Mouse (Mus musculus) layer of hippocampus, adult 8-10 months (tissue): ENCODE results near the gene Mpig6b. TPM values are rescaled to one million over a fixed set of nuclear protein-coding genes. Genes with fewer than 3 reads are reported as not detected.

Experiments used
- DNase-seq, 2 experiments: peaks; one replicate each; pipeline ENCODE4 v3.0.0; 2022; ENCODE audit warnings: low spot score in 2 of 2
- total RNA-seq, 4 experiments: library from RNA; stranded (reverse); gene quantifications; 2 replicates each; pipeline ENCODE4 v1.2.4; 2022

Mpig6b gene
- total RNA-seq, 4 experiments from 2014 or later: 0.48 TPM; not detected in 3

GRCm38 (mm10) chr17:35060071-35060470 is 5.9 kb downstream of the Mpig6b start:
- DNase-seq: no peak

DNA sequence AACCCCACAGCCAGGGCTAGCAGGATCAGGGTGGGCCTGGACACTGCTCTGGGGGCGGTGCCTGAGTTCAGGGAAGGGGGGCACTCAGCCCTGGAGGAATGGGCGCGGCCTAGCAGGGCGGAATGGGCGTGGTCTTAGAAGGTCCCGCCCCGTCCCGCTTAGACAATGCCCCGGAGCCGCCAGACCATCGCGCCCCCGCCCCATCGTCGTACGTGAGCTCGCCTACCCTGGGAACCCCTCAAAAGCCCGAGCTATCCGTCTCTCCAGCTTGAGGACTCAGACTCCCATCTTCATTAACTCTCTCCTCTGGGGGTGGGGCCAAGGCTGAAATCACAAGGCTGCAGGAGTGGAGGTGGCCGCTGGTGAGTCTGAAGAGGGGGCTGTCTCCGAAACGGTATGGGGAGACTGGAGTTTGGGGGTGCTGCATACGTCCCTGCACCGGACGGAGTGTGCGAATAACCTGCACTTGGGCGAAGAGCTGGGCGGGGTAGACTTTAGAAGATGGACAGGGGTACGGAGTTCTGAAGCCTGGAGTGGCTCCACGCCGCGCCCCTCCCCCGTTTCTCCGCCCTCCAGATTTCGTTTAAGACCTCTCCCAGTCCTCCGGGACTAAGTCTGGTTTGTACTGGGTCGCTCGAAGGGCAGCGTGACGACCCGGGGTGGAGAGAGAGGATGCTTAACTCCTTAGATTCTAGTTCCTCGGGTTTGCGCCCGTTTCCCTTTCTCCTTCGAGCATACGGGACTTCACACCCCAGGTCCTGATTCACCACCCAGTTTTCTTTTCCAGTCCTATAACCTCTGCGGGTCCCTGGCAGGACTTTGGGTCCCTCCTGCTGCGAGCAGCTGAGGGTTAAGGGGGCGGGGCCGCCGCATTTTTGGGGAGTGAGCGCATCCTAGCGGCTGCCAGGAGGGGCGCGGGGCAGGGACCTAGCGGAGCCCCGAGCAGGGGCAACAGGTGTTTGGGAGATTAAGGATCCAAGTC is 6.8 kb downstream of the Mpig6b start, which contains the start of gene Ddah2:
TSS of gene Ddah2 (plus strand) at position 125 of the 982 bp plus-strand sequence.
- peak; percentile 47 to 61 for DNase-seq

DNA sequence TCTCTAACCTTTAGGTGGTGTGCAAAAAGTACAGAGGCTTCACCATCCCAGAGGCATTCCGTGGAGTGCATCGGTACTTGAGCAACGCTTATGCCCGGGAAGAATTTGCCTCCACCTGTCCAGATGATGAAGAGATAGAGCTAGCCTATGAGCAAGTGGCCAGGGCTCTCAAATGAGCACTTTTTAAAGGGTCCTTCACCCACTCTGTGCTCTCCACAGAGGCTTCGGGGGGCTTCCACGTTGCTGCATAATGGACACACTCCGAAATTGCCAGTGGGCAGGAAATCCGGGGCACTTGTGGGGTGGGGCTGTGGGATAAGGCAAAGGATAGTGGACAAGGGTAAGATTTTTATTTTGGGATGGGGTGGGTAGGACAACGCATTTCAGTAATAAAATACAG is 7.7 kb downstream of the Mpig6b start:
- DNase-seq: no peak

DNA sequence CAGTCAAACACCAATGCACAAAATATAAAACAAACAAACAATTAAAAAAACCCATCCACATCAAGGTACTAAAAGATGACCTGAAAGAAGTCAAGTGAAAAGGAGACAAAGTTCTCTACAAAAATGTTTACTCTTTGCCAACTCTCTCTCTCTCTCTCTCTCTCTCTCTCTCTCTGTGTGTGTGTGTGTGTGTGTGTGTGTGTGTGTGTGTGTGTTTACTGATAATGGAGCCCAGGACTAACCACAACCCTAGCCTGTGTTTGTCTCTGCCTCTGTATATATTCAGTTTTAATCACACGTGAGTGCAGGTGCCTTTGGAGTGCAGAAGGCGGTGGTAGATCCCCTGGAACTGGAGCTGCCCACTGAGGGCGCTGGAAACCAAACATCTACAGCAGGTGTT is 8.9 kb downstream of the Mpig6b start:
- DNase-seq: no peak

DNA sequence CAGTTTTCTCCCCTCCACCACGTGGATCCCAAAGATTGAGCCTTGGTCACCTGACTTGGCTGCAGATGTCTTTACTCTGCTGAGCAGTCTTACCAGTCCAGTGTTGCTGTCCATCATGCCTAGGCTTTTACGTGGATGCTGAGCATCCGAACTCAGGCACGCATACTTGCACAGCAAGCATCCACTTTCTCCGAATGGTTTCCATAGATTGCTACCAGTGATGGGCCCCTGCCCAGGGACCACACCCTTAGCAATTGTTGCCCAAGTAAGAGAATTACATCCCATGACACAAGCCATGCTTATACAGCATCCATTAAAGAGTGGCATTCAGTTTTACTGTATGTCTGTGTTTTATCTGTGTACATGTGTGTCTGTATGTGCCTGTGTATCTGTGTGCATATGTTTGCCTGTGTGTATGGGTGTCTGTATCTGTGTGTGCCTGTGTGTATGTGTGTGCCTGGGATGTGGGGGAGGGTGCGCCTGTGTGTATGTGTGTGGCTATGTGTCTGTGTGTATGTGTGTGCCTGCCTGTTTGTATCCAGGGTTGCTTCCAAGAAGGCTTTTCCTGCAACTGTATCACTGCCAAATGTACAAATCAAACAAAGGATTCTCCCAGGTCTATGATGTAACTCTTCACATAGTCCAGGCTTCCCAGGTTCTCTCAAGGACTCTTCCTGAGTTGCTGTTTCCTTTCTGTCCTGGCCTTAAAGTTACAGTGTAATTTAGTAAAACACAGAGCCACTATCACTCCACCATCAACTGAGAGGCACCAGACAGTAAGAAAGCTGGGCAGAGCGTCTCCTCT is 10.1 kb downstream of the Mpig6b start:
- DNase-seq: no peak

DNA sequence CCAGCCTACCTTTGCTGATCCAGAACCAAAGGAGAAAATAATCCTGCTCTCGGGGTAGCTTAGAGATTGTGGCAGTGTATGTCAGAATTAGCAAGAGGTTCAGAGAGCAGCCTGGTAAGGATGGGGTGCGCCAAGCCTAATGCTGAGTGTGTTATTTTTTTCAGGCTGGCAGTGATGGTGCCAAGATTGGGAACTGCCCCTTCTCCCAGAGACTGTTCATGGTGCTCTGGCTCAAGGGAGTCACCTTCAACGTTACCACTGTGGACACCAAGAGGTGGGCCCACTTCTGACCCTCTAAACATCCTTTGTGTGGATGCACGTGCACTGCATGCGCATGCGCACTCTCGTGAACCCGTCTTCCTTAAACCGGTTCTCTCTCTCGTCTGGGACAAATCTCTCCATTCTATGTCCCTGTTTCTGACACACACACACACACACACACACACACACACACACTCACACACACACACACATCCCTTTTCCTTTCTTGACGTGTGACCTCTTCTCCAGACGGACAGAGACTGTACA is 13.6 kb downstream of the Mpig6b start:
- no peak for DNase-seq

DNA sequence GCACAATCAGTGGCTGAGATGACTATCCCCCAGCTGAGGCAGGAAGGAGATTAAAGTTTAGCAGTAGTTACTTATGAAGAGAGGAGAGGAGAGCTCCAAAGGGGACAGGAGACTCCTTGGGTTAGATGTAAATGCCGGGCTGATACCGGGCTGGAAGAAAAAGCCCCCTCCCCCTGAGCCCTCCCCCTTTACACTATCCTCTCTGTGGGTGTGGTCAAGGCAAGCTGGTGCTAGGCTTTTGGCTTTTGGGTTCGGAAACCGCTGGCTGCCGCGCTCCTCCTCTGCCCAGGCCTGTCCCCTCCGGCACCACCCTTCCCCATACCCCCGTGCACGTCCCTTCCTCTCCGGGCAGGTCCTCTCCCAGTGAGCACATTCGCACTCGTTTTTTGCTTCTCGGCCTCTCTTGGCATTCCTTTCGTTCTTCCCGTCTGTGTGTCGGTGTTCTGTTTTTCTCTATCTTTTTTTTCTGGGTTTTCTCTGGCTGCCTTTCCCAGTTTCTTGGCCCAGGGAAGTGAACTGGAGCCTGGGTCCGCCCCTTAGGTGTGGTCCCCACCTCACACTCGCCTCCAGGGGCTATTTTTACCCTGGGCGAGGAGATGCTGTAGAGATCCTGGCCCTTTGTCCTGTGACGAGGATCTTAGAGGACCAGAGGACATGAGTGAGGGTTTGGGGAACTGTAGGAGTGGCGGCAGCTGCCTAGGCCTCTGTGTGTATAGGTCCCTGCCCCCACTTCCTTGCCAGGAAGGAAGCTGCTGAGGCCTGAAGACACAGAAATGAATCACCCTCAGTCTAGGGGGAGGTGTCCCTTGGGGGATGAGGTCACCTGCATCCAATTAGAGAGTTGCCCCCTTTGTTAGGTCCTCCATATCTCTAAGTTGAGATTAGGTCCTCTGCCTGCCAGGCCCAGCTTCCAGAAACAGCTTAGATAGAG is 14.6 kb downstream of the Mpig6b start:
- DNase-seq: no peak

- DNase-seq: no peak
Measured at GRCm38 (mm10) chr17:35050126-35050750, 15.7 kb downstream of the Mpig6b start.

DNA sequence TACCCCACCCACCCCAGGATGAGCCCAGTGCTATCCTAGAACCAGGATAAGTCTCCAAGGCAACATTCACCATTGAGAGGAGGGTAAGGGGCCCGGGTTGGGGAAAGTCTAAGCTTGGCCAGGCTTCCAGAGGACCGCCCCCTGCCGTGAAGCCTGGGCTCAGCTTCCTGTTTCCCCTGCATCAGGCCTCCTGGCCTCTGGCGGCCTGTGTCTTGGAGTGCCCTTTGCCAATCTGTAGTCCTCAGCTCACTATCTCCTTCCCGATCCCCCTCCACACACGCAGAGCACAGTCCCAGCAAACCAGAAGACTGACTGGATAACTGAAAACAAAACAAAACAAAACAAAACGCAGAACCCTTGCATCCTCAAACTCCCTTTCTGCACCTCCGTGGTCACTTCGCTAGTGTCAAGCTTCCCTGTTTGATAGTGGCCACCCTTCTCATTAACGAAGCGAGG is 16.4 kb downstream of the Mpig6b start, which contains the start of gene Clic1:
TSS of gene Clic1 (plus strand) at position 406 of the 456 bp plus-strand sequence.
- no peak for DNase-seq

GRCm38 (mm10) chr17:35048932-35049440 is 17.0 kb downstream of the Mpig6b start:
- DNase-seq: no peak

DNA sequence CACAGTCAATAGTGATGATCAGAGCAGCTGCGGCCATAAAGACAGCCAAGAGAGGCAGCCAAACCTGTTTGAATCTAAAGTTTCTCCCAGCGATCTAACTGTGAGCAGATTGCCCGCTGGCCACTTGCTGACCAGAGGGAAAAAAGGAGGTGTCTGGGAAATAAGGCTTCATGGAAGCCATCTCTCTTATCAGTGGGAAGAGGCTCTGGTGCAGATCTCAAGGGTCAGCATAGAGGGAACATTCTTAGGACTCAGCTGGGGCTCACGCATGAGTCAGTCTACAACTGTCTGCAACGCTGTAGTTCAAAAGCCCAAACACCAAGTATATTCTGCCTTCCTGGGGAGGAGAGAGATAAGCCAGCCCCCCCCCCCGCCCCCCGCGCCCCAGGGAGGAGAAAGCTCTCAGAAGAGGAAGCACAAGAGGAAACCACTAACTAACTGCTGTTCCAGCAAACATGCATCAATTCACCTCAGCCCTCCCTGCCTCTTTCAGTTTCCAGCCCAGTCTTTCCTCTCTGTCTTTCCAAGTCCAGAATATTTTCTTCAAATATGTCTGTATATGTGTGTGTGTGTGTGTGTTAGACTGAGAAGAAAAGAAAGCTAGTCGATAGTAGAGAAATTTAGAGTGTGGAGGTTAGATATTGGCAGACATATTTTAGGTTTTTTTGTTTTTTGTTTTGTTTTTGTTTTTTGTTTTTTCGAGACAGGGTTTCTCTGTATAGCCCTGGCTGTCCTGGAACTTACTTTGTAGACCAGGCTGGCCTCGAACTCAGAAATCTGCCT is 17.6 kb downstream of the Mpig6b start:
- no peak for DNase-seq

GRCm38 (mm10) chr17:35047688-35048087 is 18.3 kb downstream of the Mpig6b start:
- no peak for DNase-seq

GRCm38 (mm10) chr17:35046681-35047455 is 19.1 kb downstream of the Mpig6b start, which contains the start of gene Msh5:
Gene Msh5, minus strand, starts transcription at chr17:35046745.
- DNase-seq: peak; percentile 90 to 94

GRCm38 (mm10) chr17:35045807-35046680 is 19.9 kb downstream of the Mpig6b start:
- DNase-seq: no peak

GRCm38 (mm10) chr17:35044904-35045806 is 20.8 kb downstream of the Mpig6b start:
- no peak for DNase-seq

- no peak for DNase-seq
Measured at GRCm38 (mm10) chr17:35043794-35044193, 22.2 kb downstream of the Mpig6b start.
